Mouse (Mus musculus) liver, adult 2 months (tissue): ENCODE data around the gene Gpr153. TPM values are rescaled to one million over a fixed set of nuclear protein-coding genes. Genes with fewer than 3 reads are reported as not detected.

Source experiments
- DNase-seq: peaks from one replicate; pipeline ENCODE4 v3.0.0-alpha.2; 2011; ENCODE audit warnings: low read depth, low spot score; ENCODE audit errors: extremely low read depth
- H3K27ac ChIP-seq: fragments of 200-500 bp; replicated peaks from 2 replicates; pipeline ENCODE4 v1.5.1; 2012; ENCODE audit warnings: low read depth, mild to moderate bottlenecking, control low read depth, inconsistent platforms, low read length; ENCODE audit not compliant: insufficient read depth
- H3K27me3 ChIP-seq: fragments of 200-500 bp; 2 replicates; pipeline ENCODE4 v1.6.1; 2012; ENCODE audit warnings: mild to moderate bottlenecking, moderate library complexity, low read length, inconsistent platforms; ENCODE audit not compliant: control insufficient read depth, insufficient read depth
- H3K36me3 ChIP-seq: fragments of 200-500 bp; 2 replicates; pipeline ENCODE4 v1.6.1; 2012; ENCODE audit warnings: low read length, inconsistent platforms; ENCODE audit not compliant: control insufficient read depth, insufficient read depth
- H3K4me1 ChIP-seq: fragments of 200-500 bp; 2 replicates; pipeline ENCODE4 v1.6.1; 2011; ENCODE audit warnings: low read length; ENCODE audit not compliant: control insufficient read depth, insufficient read depth
- H3K4me3 ChIP-seq: fragments of 200-500 bp; 2 replicates; pipeline ENCODE4 v1.5.1; 2011; ENCODE audit warnings: low read depth, mild to moderate bottlenecking, control low read depth, low read length, moderate library complexity; ENCODE audit not compliant: insufficient read depth
- H3K79me2 ChIP-seq: fragments of 200-500 bp; 2 replicates; pipeline ENCODE4 v1.6.1; 2012; ENCODE audit warnings: inconsistent platforms, mild to moderate bottlenecking, low read length, moderate library complexity; ENCODE audit not compliant: control insufficient read depth, insufficient read depth
- H3K9ac ChIP-seq: fragments of 200-500 bp; 2 replicates; pipeline ENCODE4 v1.6.1; 2012; ENCODE audit warnings: low read depth, mild to moderate bottlenecking, control low read depth, inconsistent platforms, low read length
- CTCF ChIP-seq: fragments of 200-500 bp; IDR thresholded peaks from 2 replicates; pipeline ENCODE4 v1.5.1; 2011; ENCODE audit warnings: low read depth, low read length, control low read depth
- POLR2A ChIP-seq: fragments of 200-500 bp; IDR thresholded peaks from 2 replicates; pipeline ENCODE4 v1.6.1; 2011; ENCODE audit warnings: low read length, control low read depth; ENCODE audit not compliant: insufficient read depth; ENCODE audit errors: extremely low read depth
- WGBS: fragments of 180-500 bp; shearing (Covaris S2); methylation state at CpG from one replicate; pipeline ENCODE4 v1.1.7; 2018; 5-methylcytosine and 5-hydroxymethylcytosine counted together
- polyA plus RNA-seq: library from polyadenylated mRNA; depleted of rRNA; stranded (reverse); fragments of >200 nt; gene quantifications from 2 replicates; pipeline ENCODE4 v1.2.3, GENCODE M21; 2012
- total RNA-seq: library from RNA; depleted of rRNA; stranded (reverse); fragments of >200 nt; gene quantifications from 2 replicates; pipeline ENCODE4 v1.2.3, GENCODE M21; 2014

Gpr153 gene
- total and polyA plus RNA-seq, 2 experiments: 0.46 to 1.1 TPM

DNA sequence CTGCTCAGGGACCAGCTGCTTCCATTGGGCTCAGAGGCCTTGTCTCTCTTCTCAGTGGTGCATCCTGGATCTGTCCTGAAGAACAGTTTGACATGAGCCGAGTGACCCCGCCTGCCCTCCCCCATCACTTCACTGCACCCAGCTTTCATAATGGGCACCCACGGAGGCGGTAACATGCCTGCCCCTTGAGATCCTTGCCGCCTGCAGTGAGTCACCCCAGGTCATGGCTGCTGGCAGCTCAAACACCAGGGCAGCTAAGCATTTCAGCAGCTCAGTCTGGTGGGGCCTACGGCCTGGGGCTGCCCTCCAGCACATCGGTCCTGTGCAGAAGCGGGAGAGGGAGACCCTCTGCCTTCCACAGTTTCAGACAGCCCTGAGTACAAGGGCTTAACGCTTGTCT, 33.5 kb downstream of the Gpr153 start:
- Histone ChIP-seq H3K4me1 (no peaks in the 10 kb centered on the region), H3K4me3 (no peak overlapping the region), H3K36me3 (peaks cover 3% of the 10 kb centered on the region; the same call in 1 of the 2 replicates), H3K27ac (no peak overlapping the region), H3K79me2 (no peaks in the 10 kb centered on the region), H3K9ac (no peak overlapping the region), H3K27me3 (peaks cover 10% of the 10 kb centered on the region; the same call in 1 of the 2 replicates)
- WGBS: 84% methylated on average over 9 of the region's 9 CpGs
- TF ChIP-seq CTCF (no peak), POLR2A (no peak)
- no peak for DNase-seq

DNA sequence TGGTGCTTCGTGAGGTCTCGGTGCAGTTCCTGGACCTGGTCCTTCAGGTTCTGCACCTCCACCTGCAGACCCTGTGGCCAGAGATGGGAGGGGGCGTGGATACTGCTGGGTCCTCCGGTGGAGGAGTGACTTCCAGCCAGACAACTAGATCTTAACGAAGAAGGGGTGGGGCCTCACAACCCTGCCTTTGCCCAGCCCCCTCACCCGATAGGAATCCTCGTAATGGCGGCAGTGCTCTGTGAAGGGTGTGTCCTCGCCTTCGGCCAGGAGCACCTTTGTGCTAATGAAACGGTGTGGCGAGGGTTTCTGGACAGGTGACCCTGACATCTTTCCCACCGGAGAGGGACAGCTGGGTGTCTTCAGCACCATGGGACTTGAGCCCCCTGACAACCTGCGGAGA, 38.2 kb downstream of the Gpr153 start:
- WGBS: 6% methylated on average over 14 of the region's 14 CpGs
- H3K27ac ChIP-seq: no peak overlapping the region
- no peaks in the 10 kb centered on the region for H3K4me1 ChIP-seq
- no peak overlapping the region for H3K9ac ChIP-seq
- TF ChIP-seq CTCF (no peak), POLR2A (no peak)
- no peak overlapping the region for H3K4me3 ChIP-seq
- DNase-seq: no peak
- peaks cover 14% of the 10 kb centered on the region; the same call in 1 of the 2 replicates for H3K27me3 ChIP-seq
- no peaks in the 10 kb centered on the region for H3K79me2 ChIP-seq
- H3K36me3 ChIP-seq: no peaks in the 10 kb centered on the region

DNA sequence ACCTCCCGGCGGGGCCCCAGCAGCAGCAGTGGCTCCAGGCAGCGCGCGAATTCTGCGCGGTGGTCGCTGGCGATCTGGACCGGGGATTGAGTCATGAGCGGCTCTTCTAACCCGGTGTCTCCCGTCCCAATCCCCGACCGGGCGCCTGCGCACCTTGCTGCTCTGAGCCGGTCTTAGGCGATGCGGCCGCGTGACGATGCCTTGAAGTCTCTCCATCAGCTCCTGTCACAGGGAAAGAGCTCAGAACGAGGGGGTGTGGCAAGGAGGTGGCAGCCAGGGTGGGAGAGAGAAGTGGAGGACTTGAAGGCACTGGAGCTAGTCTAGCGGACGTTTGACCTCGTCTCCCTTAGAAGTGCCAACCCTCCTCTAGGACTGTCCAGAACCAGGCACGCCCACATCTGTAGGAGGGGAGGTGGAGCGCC, 39.2 kb downstream of the Gpr153 start:
- no peak for TF ChIP-seq POLR2A
- H3K9ac ChIP-seq: no peak overlapping the region
- no peaks in the 10 kb centered on the region for H3K36me3 ChIP-seq
- H3K79me2 ChIP-seq: no peaks in the 10 kb centered on the region
- H3K27me3 ChIP-seq: peaks cover 14% of the 10 kb centered on the region; the same call in 1 of the 2 replicates
- no peak overlapping the region for H3K4me3 ChIP-seq
- no peak overlapping the region for H3K27ac ChIP-seq
- 2% methylated on average over 29 of the region's 29 CpGs for WGBS
- DNase-seq: no peak
- H3K4me1 ChIP-seq: no peaks in the 10 kb centered on the region

DNA sequence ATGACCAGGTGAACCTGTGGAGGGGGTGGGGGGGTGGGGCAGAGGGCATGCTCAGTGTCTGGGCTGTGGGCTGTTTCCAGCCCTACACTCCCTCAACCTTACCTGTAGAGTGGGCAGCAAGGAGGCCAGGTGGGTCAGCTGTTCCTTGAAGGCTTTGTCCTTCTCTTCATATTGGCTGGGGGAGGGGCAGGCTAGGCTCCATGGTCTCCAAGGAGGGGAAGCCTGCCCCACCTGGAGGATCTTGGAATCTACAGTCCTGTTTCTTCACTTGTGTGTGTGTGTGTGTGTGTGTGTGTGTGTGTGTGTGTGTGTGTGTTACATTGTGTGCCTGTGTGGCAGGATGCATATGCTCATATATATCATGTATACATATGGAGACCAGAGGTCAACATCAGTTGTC, 39.9 kb downstream of the Gpr153 start:
- DNase-seq: no peak
- TF ChIP-seq CTCF: no peak
- no peak for TF ChIP-seq POLR2A
- Histone ChIP-seq H3K9ac (no peak overlapping the region), H3K36me3 (no peaks in the 10 kb centered on the region), H3K4me3 (no peak overlapping the region), H3K27ac (no peak overlapping the region), H3K79me2 (no peaks in the 10 kb centered on the region), H3K4me1 (peaks cover 3% of the 10 kb centered on the region; the same call in 1 of the 2 replicates), H3K27me3 (peaks cover 14% of the 10 kb centered on the region; the same call in 1 of the 2 replicates)

DNA sequence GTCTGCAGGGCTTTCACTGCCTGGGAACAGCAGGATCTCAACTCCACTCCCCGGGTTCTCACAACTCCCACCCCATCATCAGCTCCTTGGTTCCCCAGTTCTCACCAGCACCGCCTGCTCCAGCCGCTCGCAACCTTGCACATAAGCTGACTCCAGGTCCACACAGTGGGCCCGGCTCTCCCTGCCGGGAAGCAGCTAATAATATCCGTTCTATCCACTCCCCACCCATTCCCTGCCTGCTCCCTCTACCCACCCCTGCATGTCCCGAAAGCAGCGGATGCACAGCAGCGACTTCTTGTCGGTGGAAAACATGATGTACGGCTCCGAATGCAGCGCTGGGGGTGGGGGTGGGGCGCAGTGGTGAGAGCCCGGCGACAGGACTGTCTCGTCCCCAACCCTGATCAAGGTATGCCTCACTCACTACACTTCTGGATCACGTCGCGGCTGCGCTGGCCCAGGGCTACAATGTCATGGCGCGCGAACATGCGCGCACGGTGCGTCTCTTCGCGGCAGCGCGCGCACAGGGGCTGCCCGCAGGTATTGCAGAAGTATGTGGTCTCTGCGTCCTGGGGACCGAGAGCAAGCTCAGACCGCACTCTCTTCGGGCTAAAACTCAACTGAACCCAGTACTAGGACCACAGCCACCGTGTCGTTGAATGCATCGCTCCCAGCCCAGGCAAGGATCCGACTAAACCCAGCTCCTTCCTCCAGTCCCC, 41.6 kb downstream of the Gpr153 start:
- Histone ChIP-seq H3K4me1 (peaks cover 3% of the 10 kb centered on the region; the same call in 1 of the 2 replicates), H3K36me3 (no peaks in the 10 kb centered on the region), H3K9ac (no peak overlapping the region), H3K79me2 (no peaks in the 10 kb centered on the region), H3K4me3 (no peak overlapping the region), H3K27ac (no peak overlapping the region), H3K27me3 (peaks cover 14% of the 10 kb centered on the region; the same call in 1 of the 2 replicates)
- WGBS: 3% methylated on average over 43 of the region's 43 CpGs
- no peak for TF ChIP-seq CTCF
- no peak for TF ChIP-seq POLR2A
- no peak for DNase-seq

DNA sequence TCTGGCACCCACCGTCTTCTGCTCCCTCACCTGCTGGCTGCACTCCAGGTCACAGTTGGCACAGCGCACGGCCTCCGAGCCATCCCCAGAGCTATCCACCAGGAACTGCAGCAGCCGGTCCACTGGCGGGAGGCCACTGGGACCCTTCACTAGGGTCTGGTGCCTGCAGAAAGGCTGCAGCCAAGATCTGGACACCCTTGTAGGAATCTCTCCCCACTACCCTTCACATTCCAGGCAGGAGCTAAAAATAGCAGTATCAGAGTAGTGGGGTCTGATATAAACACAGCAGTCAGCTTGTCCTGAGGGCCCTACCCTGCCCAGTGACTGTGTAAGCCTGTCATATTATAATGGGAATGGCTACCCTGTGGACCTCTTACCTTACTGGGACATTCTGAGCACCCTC, 43.6 kb downstream of the Gpr153 start:
- Histone ChIP-seq H3K9ac (no peak overlapping the region), H3K4me3 (no peak overlapping the region), H3K4me1 (peaks cover 3% of the 10 kb centered on the region; the same call in 1 of the 2 replicates), H3K27me3 (peaks cover 4% of the 10 kb centered on the region; the same call in 1 of the 2 replicates), H3K79me2 (no peaks in the 10 kb centered on the region), H3K27ac (no peak overlapping the region), H3K36me3 (no peaks in the 10 kb centered on the region)
- TF ChIP-seq CTCF: no peak
- no peak for TF ChIP-seq POLR2A
- WGBS: 85% methylated on average over 6 of the region's 6 CpGs
- DNase-seq: no peak
